Mouse (Mus musculus): ENCODE measurements around the gene Dmrt2.
A peak's percentile ranks its signal among the peaks of the same experiment; 100 is the strongest.

Gene Dmrt2

DNA sequence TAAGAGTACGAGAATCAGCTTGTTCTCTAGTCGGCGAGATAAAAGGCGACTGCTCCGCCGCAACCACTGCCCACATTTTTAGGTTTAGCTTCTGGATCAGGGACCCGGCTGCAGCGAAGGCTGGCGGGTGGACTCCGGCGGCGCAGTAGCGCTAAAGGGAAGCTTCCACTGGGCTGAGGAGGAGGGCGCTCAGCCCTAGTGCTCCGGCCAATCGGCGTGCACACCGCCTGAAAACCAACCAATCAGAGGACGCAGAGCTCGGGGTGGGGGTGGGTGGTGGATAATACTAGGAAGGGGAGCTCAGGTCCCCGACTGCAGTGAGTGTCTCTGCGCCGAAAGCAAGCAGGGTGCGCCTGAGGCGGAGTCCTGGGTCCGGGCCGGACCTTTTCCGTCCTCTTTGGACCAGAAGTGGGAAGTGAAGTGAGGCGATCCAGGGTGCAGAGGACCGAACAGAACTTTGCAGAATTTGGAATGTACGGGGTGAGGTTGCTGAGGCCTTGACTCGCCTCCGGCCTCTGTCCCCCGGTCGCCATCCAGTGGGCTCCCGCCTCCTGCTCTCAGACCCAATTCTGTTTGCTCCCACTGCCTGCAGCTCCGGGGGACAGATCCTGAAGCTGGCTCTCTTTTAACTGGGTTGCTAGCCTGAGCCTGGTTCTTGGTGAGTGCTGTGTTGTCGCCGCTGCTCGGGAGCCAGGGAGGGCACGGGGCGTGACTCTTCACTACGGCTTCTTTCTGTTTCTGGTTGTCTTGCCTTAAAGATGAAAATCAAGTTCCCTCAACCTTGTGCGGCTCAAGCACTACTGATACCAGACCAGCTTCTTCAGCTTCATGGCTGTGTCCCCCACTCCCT, at the start of gene Dmrt2:
Gene Dmrt2, plus strand, starts transcription at position 311 of the 850 bp plus-strand sequence.
- DNase-seq (ENCODE audit: low spot score) = no peak

DNA sequence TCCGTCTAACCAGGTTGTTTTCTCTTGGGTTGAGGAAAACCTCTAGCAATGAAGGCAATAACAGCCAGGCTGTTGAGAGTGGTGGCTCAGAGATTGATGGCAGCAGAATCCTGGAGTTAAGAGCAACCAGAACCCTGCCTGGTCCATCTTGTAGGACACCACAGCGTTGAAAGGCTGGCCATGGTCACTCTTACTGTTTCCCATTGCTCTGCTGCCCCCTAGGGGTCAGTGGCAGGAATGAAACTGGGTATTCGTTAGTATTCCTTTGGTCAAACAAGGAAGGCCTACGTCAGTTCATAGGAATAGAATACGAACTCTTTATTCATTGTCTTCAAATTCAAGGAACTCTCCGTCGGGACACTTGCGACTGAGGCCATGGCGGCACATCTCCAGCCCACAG, 43.7 kb upstream of the Dmrt2 start:
- peak; percentile 75 for DNase-seq (ENCODE audit: low spot score)

DNA sequence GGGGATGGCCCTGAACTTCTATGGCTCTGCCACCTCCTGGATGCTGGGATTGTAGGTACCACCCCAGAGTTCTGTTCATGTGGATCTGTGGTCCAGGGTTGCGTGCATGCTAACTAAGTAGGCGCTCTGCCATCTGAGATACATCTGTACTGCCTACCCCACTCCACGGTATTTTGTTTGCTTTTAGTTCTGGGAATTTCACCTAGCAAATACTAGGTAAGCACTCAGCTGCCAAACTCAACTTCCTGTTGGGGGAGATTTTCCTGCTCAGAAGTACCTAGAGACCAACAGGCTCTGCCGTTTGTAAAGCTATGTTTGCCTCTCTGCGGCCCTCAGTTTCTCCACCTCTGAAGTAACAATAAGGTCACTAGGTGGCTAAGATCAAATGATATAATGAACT, 37.1 kb upstream of the Dmrt2 start:
- DNase-seq (ENCODE audit: low spot score) = no peak

DNA sequence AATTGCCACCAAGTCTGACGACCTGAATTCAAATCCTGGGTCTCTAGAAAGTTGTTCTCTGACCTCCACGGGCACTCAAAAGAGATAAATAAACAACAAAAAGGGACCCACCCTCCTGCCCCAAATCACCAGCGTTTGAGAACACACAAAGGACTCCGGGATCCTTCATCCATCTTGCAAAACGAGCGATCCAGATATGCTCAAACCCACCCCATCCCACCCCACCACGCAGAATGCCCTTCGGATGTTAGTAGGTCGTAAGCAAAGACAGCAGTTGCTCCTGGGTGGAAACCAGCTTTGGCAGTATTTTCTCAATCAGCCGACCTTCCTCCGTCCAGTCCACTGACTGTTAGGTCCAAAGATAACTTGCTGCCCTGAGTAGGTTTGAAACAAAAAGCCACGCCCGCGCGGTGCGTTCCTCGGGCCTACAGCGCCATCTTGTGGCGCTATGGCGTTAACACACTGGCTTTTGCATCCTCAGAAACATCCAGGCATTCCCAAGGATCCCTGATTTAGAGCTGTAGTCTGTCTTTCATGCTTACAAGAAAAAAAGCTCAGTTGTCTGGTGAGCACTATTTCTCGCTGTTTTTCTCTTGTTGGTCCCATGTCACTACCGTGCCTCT, 36.5 kb upstream of the Dmrt2 start:
- DNase-seq (ENCODE audit: low spot score) = peak; percentile 45

DNA sequence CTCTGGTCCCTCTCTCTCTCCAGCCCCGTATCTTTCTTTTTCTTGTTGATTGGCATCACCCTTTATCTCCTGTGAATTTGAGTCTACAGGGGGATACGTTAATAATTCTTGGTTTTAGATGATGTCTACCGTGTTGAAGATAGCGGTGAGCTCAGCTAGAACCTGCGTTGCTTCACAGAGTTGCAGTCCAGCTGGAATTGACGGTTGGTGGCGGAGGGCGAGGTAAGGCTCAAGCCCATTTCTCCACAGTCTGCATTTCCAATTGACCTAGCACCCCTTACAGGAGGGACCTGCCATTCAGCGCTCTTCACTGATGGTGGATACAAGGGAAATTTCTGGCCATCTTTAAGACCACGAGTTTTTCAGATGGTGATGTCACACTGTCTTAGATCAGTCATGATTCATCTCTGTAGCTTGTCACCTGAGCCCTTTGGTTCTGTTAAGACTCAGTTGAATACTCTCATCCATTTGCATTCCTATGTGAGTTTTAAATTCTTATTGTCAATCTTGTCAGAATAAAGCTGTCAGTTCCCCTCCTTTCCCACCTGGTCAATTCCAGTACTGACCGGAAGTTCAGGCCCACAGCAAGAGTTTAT, 33.3 kb upstream of the Dmrt2 start:
- DNase-seq (ENCODE audit: low spot score) = no peak

DNA sequence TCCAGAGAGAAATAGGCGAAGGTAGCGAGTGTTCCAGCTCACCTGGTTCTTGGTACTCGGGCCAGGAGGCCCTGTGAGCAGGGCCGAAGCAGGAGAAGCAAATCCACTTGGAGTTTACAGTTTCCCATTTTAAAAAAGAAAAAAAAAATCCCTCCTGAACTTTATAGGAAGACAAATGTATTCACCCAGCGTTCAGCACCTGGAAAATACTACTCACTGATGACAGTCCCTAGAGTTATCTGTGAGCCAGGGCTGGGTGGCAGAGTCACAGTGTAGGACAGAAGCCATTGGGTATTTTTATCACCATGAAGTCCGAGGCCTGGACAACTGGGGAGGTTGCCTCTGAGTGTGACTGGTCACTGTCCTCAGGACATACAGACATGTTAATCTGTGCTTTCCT, 30.4 kb upstream of the Dmrt2 start:
- no peak for DNase-seq (ENCODE audit: low spot score)

DNA sequence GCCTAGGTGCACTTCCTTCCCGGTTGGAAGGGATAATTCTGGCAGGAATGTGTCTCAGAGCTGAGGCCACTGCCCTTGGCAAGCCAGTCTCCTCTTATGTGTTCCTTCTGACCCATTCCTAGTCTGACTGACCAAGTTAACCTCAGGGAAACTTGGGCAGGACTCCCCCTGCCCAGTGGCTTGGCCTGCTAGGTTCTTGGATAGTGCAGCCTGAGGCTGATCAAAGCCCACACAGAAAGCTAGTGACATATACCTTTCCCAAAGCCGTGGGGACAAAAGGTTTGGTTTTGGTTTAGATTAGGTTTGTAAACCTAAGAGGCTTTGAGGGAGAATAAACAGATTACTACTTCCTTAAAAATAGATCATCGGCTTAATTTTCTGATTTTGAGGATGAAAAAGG, 25.1 kb upstream of the Dmrt2 start:
- DNase-seq (ENCODE audit: low spot score) = no peak

DNA sequence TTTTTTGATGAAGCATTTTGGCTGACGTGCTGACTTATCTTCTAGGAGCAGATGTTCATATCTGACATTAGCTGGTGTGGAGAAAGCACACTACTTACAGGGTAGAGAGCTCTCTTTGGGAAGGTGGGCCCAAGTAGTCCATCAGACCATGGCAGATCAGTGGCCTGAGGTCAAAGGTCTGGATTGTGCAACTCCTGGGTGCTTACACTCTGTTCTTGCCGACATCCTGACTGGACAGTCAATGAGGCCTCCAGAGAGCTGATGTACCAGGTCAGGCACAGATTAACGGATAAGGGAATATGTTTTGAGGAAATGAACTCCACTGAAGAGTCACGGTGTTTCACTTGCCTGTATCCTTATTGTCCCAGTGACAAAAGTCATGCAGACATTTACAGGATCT, 23.5 kb upstream of the Dmrt2 start:
- DNase-seq (ENCODE audit: low spot score) = no peak

DNA sequence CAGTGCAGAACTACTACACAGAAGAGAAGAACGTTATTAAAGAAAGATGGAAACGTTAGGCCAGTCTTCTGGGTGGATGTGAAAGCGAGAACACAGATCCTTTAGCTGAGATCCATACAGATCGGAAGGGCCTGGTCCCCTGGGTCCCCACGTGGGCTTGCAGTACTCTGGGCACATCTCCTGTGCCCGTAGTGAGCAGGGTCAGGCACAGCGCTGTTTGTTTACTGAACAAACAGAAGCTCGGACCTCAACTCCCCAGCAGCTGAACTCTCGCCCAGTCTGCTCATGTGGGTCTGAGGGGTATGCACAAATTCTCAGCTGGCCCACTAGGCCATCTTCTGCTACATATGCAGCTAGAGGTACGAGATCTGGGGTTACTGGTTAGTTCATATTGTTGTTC, 21.7 kb upstream of the Dmrt2 start:
- no peak for DNase-seq (ENCODE audit: low spot score)

DNA sequence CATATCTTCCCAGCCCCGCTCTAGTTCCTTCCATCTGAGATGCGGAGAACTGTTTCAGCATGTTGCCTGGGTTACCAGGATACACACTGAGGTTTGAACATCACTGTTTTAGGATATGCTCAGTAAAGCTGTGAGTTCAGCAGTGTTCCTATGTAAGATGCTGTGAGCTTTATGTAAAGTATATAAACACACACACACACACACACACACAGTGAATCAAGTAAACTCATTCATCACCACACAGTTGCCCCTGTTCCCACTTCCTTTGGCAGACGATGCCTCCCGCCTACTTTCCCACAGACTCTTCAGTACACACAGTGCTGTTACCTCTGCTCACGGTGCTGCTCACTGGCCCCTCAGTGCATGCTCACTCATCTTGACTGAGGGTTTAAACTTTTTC, 19.7 kb upstream of the Dmrt2 start:
- DNase-seq (ENCODE audit: low spot score) = no peak

DNA sequence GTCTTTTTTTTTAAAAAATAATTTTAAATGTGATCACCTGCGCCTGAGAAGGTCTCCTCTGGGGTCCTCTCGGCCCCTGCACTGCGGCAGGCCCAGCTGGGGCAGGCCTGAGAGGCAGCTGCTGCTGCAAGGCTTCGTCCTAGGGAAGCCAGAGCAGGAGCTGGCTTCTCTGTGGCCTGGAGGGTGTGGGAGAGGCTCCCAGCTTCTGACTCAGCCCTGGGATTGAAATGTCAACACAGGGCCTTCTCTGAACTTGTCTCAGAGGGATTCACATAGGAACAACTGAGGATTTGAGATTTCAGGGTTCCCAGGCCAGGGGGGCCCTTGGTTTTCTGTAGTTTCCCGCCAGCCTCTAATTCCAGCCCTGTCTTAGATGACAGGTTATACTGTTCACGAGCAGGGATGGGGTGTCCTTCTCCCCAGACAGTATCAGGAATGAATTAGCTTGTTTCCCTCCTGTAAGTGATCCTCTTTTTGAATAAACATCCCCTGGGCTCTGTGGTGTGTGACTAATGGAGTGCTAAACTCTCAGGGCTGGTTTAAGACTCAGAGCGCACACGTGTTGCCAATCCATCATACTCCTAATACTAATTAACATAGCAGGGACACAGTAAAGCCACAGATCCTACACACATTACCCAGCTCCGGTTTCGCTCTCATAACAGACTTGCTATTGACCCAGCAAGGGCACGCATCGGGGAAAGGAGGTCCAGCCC, 18.0 kb upstream of the Dmrt2 start:
- no peak for DNase-seq (ENCODE audit: low spot score)

DNA sequence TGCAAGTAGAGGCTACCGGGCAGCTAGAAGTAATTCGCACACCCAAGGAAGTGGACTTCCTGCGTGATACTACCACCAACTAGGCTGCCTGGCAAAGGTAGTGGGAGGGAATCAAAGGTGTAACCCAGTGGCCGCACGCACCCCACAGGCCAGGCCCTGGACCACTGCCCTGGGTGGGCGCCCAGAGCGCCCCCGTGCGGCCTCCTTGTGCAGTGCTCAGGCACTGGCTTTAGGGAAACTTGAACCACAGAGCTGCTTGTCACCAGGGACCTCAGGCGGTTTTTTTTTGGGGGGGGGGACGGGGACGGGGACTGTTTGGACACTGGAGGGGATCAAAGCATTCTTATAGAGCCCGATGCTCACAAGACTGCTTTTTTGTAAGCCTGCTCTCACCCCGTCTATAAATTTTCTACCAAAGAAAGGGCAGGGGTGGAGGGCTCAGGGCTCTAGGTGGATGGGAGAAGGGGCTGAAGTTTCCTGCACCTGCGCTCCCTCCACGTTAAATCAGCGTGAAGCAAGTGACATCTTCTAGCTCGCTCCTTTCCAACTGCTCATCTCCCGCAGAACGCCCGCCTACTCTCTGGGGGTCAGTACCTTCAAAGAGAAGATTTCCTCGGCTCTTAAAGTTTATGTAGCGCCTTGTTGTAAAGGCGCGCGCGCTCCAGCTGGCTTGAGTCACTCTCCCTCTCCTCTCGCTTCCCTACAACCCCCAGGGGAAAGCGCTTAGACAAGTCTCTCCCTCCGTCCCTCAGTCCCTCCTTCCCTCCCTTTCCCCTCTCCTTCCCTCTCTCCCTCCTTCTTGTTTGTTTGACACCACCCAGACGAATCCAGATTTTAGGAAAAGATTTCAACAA, 6.5 kb upstream of the Dmrt2 start:
- no peak for DNase-seq (ENCODE audit: low spot score)

DNA sequence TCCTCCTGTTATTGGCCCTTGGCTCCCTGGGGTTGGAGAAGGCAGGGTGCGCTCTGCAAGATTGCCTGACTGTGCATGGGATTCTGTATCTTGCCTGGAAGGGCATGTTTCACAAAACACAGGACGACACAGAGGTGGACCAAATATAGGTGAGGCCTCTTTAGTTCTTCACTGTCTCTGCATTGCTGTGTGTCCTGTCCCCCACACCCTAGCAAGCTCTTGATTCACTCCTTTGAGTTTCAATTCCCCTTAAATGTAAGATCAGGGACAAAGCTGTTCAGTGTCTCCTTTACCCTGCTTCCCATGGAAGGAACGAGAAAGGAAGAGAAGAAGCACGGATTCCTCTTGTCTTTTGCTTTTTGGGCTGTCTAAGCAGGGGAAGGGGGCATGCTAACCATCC, 4.4 kb upstream of the Dmrt2 start:
- DNase-seq (ENCODE audit: low spot score) = no peak

DNA sequence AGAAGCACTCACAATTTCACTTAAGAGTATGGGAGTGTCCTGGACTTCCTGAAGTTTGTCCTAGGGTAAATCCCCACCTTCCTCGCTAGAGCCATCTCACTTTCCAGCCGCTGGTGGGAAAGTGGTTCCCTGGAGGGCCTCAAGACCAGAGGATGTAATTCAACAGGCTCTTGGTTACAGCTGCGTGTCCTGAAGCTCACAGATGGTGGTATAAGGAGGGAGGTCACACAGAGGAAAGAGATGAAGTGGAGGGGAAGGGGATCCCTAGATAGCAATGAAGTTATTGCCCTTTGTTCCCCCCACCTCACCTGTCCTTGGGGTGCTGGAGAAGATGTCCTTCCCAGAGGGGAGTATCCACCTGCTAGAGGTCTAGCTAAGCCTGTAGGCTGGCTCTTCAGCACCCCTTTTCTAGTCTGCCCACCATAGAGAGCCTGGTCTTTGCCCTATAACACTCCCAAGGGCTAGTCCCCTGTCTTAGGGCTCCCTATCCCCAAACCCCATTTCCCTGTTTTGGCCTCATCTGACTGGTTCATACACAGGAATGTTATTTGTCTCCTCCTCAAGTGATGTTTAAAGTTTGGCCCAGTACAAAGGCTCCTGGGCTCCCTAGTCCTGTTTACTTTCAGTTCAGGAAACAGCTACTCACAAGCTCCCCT, 2.5 kb upstream of the Dmrt2 start:
- DNase-seq (ENCODE audit: low spot score) = no peak

DNA sequence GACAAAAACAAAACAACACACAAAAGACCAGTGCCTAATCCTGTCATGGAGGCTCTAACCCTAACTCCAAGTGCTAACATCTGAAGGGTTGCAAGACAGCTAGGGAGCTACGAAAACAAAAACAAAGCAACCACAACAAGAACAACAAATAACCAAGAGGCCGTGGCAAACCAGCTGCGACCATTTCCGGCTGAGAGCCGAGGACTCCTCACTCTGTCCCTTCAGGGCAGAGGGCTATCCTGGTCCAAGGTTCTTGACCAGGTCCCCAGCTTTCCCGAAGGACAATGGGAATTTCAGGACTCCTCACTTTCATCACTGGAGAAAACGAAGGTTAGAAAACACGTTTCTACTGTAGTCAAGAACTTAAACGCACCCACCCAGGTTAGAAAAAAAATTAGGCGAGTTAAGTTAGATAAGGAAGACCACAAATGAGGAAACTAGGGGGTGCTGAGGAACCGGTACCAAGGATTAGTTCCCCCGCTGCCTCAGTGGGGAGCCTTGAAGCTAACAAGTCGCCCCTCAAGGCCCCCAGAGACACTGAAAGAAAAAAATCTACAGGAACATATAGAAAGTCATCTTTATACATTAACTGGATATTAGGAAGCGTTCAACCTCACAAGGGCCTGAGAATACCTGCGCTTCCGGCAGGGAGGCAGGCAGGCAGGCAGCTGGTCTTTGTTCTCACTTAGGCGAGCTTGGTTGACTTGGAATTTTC, 1.5 kb upstream of the Dmrt2 start:
- DNase-seq (ENCODE audit: low spot score) = no peak

DNA sequence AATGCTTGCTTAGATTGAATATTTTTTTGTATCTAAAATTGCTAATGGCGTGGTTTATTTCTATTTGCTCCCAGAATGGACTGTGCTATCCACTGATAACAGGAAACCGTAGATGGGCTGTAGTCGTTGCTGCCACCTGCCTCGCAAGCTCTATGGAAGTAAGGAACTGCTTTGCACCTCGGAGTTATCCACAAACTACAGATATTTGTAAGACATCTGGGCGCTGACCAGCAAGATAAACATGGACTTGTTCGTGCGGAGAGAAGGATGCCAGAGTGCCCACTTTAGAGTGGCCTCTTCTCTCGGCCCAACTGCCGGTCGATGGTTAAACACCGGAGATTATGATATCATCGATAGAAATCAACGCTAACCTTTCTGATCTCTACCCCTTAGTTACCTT, 530 bp upstream of the Dmrt2 start:
- DNase-seq (ENCODE audit: low spot score) = no peak

DNA sequence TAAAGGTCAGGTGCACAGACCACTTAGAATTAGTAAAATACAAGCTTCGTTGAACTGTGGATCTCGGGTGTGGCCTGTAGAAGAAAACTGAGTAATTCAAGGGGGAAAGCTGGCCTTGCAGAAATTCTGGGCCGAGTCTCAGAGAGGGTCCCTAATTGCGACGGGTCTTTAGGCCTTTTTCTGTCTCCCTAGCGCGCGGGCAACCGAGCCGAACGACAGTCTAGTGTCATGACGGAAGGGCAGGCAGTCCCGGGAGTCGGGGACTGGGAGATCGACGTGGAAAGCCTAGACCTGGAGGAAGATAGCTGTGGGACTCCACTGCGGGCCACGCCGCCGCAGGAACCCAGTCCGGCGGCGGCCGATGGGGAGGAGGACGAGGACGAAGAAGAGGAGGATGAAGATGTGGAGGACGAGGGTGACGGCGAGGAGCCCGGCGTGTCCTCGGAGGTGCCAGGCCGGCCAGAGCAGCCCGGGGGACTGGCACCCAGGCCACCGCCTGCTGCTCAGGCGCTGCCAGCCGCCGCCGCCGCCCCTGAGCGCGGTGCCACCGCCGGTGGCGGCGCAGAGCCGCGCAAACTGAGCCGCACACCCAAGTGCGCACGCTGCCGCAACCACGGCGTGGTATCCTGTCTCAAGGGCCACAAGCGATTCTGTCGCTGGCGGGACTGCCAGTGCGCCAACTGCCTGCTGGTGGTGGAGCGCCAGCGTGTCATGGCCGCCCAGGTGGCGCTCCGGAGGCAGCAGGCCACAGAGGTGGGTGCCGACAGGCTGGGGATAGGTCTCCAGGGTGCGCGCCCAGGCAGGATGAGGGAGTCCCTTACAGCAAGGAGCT, 1.2 kb downstream of the Dmrt2 start:
- no peak for DNase-seq (ENCODE audit: low spot score)

DNA sequence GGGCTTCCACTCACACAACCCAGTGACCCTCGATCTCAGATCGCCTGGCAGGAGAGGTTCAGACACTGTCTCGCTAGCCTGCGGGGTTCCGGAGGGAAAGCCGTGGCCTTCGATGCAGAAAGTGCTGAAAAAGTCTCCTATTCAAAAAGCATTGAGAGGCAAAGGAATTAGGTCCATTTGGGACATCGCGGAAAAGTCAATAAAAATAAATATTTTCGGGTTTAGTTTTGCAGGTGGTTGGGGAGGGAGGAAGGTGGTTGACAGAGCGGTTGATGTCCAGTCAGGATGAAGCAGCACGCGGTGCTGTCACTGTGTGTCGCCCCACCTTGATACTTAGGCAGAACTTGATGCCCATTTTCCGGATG, 1.8 kb downstream of the Dmrt2 start:
- no peak for DNase-seq (ENCODE audit: low spot score)

DNA sequence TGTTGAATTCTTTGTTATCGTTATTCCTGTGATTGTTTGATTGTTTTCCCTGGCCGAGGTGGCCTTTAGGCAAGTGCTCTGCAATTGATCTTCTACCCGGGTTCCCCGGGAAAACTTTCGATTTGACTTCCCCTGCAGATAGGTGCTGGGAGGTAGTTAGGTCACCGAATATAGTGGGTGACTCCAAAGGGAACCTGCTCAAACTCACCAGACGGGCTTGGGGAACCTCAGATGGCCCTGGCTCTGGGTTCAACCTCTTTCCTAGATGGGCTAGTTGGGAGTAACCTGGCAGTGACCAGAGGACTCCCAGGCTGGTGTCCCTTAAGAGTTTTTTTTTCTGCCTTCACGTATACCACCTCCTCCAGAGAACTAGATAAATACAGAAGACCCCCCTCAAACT, 2.5 kb downstream of the Dmrt2 start:
- DNase-seq (ENCODE audit: low spot score) = no peak

Measured in adipocyte (in vitro differentiated cells).